Mouse (Mus musculus) liver, embryonic 14.5 days (tissue): ENCODE results near the gene Tpi1. TPM values are rescaled to one million over a fixed set of nuclear protein-coding genes. Genes with fewer than 3 reads are reported as not detected.

Source experiments
- ATAC-seq: fragments of 200-750 bp; cut with Nextera tagmentation; 2 replicates; pipeline ENCODE4 v1.8.0; 2017; ENCODE audit warnings: moderate number of reproducible peaks, mild to moderate bottlenecking, moderate library complexity; ENCODE audit not compliant: insufficient read depth
- DNase-seq, 3 experiments: peaks; one replicate each; pipeline ENCODE4 v3.0.0-alpha.2; 2012 to 2013; ENCODE audit warnings: low read depth in 3 of 3, low spot score in 3 of 3
- H3K27ac ChIP-seq: fragments of 300-500 bp; sonication (generic); 2 replicates; pipeline ENCODE4 v1.5.1; 2014; ENCODE audit warnings: moderate library complexity, mild to moderate bottlenecking, control low read depth, inconsistent platforms
- H3K27me3 ChIP-seq: fragments of 300-500 bp; sonication (generic); 2 replicates; pipeline ENCODE4 v1.6.1; 2014; ENCODE audit warnings: mild to moderate bottlenecking, low read length, moderate library complexity; ENCODE audit not compliant: control insufficient read depth, insufficient read depth
- H3K36me3 ChIP-seq: fragments of 300-500 bp; sonication (generic); replicated peaks from 2 replicates; pipeline ENCODE4 v1.6.1; 2014; ENCODE audit warnings: low read depth; ENCODE audit not compliant: control insufficient read depth, insufficient read depth
- H3K4me1 ChIP-seq, 2 experiments: fragments of 200-500 bp in 1 of 2; fragments of 300-500 bp in 1 of 2; sonication (generic) in 1 of 2; replicated peaks; 2 replicates each; pipeline ENCODE4 v1.6.1; 2012 to 2014; ENCODE audit warnings: antibody characterized with exemption in 1 of 2, inconsistent platforms in 1 of 2, low read length in 1 of 2; ENCODE audit not compliant: control insufficient read depth in 2 of 2, insufficient read depth in 2 of 2
- H3K4me2 ChIP-seq: fragments of 300-500 bp; sonication (generic); 2 replicates; pipeline ENCODE4 v1.6.1; 2014; ENCODE audit warnings: low read depth, mild to moderate bottlenecking, control low read depth, moderate library complexity
- H3K4me3 ChIP-seq, 2 experiments: fragments of 200-500 bp in 1 of 2; fragments of 300-500 bp in 1 of 2; sonication (generic) in 1 of 2; 2 replicates each; pipeline ENCODE4 v1.5.1; 2012 to 2014; ENCODE audit warnings: low read depth in 2 of 2, low read length in 2 of 2, mild to moderate bottlenecking in 2 of 2, control low read depth in 1 of 2, inconsistent platforms in 1 of 2, moderate library complexity in 1 of 2; ENCODE audit not compliant: insufficient read depth in 1 of 2
- H3K9ac ChIP-seq: fragments of 300-500 bp; sonication (generic); replicated peaks from 2 replicates; pipeline ENCODE4 v1.6.1; 2014; ENCODE audit warnings: mild to moderate bottlenecking, control low read depth, moderate library complexity
- H3K9me3 ChIP-seq: fragments of 300-500 bp; sonication (generic); 2 replicates; pipeline ENCODE4 v1.6.1; 2016; ENCODE audit warnings: low read length, mixed read lengths; ENCODE audit not compliant: control insufficient read depth
- CTCF ChIP-seq: IDR thresholded peaks from 2 replicates; pipeline ENCODE4 v1.5.1; 2016; ENCODE audit warnings: antibody characterized with exemption, low read depth, control low read depth
- EP300 ChIP-seq: IDR thresholded peaks from 2 replicates; pipeline ENCODE4 v1.6.1; 2016; ENCODE audit warnings: antibody characterized with exemption, low read depth
- WGBS: fragments of 180-500 bp; shearing (Covaris S2); extraction: QIAGEN DNeasy Blood & Tissue Kit; methylation state at CpG from one replicate; pipeline ENCODE4 v1.1.7; 2014; ENCODE audit not compliant: insufficient replicate concordance; 5-methylcytosine and 5-hydroxymethylcytosine counted together
- polyA plus RNA-seq, 2 experiments: library from polyadenylated mRNA; depleted of rRNA in 1 of 2; stranded (reverse) in 1 of 2; unstranded in 1 of 2; fragments of >200 nt; fragmentation: Nextera tagmentation in 1 of 2; extraction: Ambion mirVana in 1 of 2; gene quantifications; 2 replicates each; pipeline versions ENCODE4 v1.2.1 to v1.2.3; 2012 to 2014

Gene Tpi1
- polyA plus RNA-seq, 2 experiments, result 292 to 420 TPM

GRCm38 (mm10) chr6:124856916-124857839 is 43.1 kb upstream of the Tpi1 start, which contains the start of gene P3h3:
P3h3 (minus strand) TSS chr6:124857752.
- Histone ChIP-seq H3K27me3 (peaks cover 52% of the 10 kb centered on the region), H3K4me2 (peak within 1 kb of the TSS; percentile 65), H3K4me1 (no peaks in the 10 kb centered on the region), H3K36me3 (no peaks in the 10 kb centered on the region), H3K9ac (no peak within 1 kb of the TSS), H3K27ac (no peak within 1 kb of the TSS), H3K9me3 (no peaks in the 10 kb centered on the region), H3K4me3 (peak within 1 kb of the TSS; percentile 13 to 54)
- ATAC-seq, result peak; percentile 57; the same call in 1 of the 2 replicates
- 1% methylated on average over 83 of the region's 86 CpGs for WGBS
- no peak for TF ChIP-seq EP300
- peak; percentile 71 for TF ChIP-seq CTCF
- DNase-seq, result peak in 2 of 3 experiments; percentile 9

GRCm38 (mm10) chr6:124856321-124856720 is 42.2 kb upstream of the Tpi1 start:
- WGBS, result 18% methylated on average over 14 of the region's 14 CpGs
- H3K4me3 ChIP-seq, result no peak overlapping the region
- no peak overlapping the region for H3K9ac ChIP-seq
- H3K4me2 ChIP-seq, result peak overlapping the region; percentile 65
- no peak for DNase-seq
- peaks cover 46% of the 10 kb centered on the region for H3K27me3 ChIP-seq
- H3K9me3 ChIP-seq, result no peaks in the 10 kb centered on the region
- H3K27ac ChIP-seq, result no peak overlapping the region
- H3K4me1 ChIP-seq, result no peaks in the 10 kb centered on the region
- no peaks in the 10 kb centered on the region for H3K36me3 ChIP-seq
- no peak for ATAC-seq
- TF ChIP-seq EP300 (no peak), CTCF (no peak)

GRCm38 (mm10) chr6:124854647-124855046 is 40.6 kb upstream of the Tpi1 start:
- WGBS, result 45% methylated on average over 12 of the region's 12 CpGs
- H3K27me3 ChIP-seq, result peaks cover 42% of the 10 kb centered on the region
- H3K27ac ChIP-seq, result no peak overlapping the region

GRCm38 (mm10) chr6:124850535-124850934 is 36.4 kb upstream of the Tpi1 start:
- Histone ChIP-seq H3K27ac (no peak overlapping the region), H3K9me3 (no peaks in the 10 kb centered on the region), H3K27me3 (peaks cover under 1% of the 10 kb centered on the region; the same call in 1 of the 2 replicates), H3K9ac (no peak overlapping the region), H3K4me2 (no peak overlapping the region), H3K4me3 (no peak overlapping the region), H3K4me1 (no peaks in the 10 kb centered on the region), H3K36me3 (no peaks in the 10 kb centered on the region)
- TF ChIP-seq EP300 (no peak), CTCF (no peak)
- WGBS, result 50% methylated on average over 8 of the region's 8 CpGs
- DNase-seq (no peak), ATAC-seq (no peak)

More at GRCm38 (mm10) chr6:124854647-124855046, 40.6 kb upstream of the Tpi1 start:
- DNase-seq (no peak), ATAC-seq (no peak)
- Histone ChIP-seq H3K9me3 (no peaks in the 10 kb centered on the region), H3K36me3 (no peaks in the 10 kb centered on the region), H3K4me1 (no peaks in the 10 kb centered on the region), H3K4me3 (no peak overlapping the region), H3K4me2 (no peak overlapping the region), H3K9ac (no peak overlapping the region)
- TF ChIP-seq EP300, result no peak
- TF ChIP-seq CTCF, result no peak

GRCm38 (mm10) chr6:124847305-124847704 is 33.2 kb upstream of the Tpi1 start:
- no peak overlapping the region for H3K4me2 ChIP-seq
- H3K27me3 ChIP-seq, result no peaks in the 10 kb centered on the region
- no peaks in the 10 kb centered on the region for H3K36me3 ChIP-seq
- peak; percentile 26; the same call in 1 of the 2 replicates for ATAC-seq
- no peak overlapping the region for H3K9ac ChIP-seq
- no peak overlapping the region for H3K27ac ChIP-seq
- H3K4me1 ChIP-seq, result no peaks in the 10 kb centered on the region
- peak; percentile 57 to 72 (median 57) for DNase-seq
- no peaks in the 10 kb centered on the region for H3K9me3 ChIP-seq
- no peak overlapping the region for H3K4me3 ChIP-seq
- TF ChIP-seq CTCF (peak; percentile 97), EP300 (no peak)
- 17% methylated on average over 9 of the region's 9 CpGs for WGBS
